Mouse (Mus musculus) kidney, postnatal 0 days (tissue): ENCODE results near the gene Fam19a1. TPM values are rescaled to one million over a fixed set of nuclear protein-coding genes. Genes with fewer than 3 reads are reported as not detected.

Experiments
- ATAC-seq: fragments of 200-750 bp; cut with Nextera tagmentation; replicated peaks from 2 replicates; pipeline ENCODE4 v1.8.0; 2017; ENCODE audit warnings: low read depth, moderate number of reproducible peaks, moderate TSS enrichment, moderate library complexity; ENCODE audit not compliant: low FRiP score
- DNase-seq: peaks from one replicate; pipeline ENCODE4 v3.0.0-alpha.2; 2016; ENCODE audit warnings: low spot score
- H3K27ac ChIP-seq: fragments of 300-500 bp; sonication (generic); 2 replicates; pipeline ENCODE4 v1.5.1; 2014; ENCODE audit warnings: mild to moderate bottlenecking
- H3K27me3 ChIP-seq: fragments of 300-500 bp; sonication (generic); 2 replicates; pipeline ENCODE4 v1.6.1; 2014; ENCODE audit warnings: low read length, mixed read lengths; ENCODE audit not compliant: insufficient read depth
- H3K36me3 ChIP-seq: fragments of 300-500 bp; sonication (generic); 2 replicates; pipeline ENCODE4 v1.6.1; 2014; ENCODE audit warnings: low read length, mixed read lengths; ENCODE audit not compliant: insufficient read depth
- H3K4me1 ChIP-seq: fragments of 300-500 bp; sonication (generic); replicated peaks from 2 replicates; pipeline ENCODE4 v1.6.1; 2014; ENCODE audit warnings: antibody characterized with exemption, low read length, mixed read lengths; ENCODE audit not compliant: insufficient read depth
- H3K4me2 ChIP-seq: fragments of 300-500 bp; sonication (generic); 2 replicates; pipeline ENCODE4 v1.6.1; 2014; ENCODE audit warnings: mild to moderate bottlenecking, low read length, moderate library complexity, mixed read lengths
- H3K4me3 ChIP-seq: fragments of 300-500 bp; sonication (generic); replicated peaks from 2 replicates; pipeline ENCODE4 v1.5.1; 2014; ENCODE audit warnings: low read depth, low read length
- H3K9ac ChIP-seq: fragments of 300-500 bp; sonication (generic); 2 replicates; pipeline ENCODE4 v1.6.1; 2014; ENCODE audit warnings: low read depth, low read length
- H3K9me3 ChIP-seq: fragments of 300-500 bp; sonication (generic); replicated peaks from 2 replicates; pipeline ENCODE4 v1.6.1; 2016; ENCODE audit warnings: low read length, inconsistent platforms, mixed read lengths
- CTCF ChIP-seq: IDR thresholded peaks from 2 replicates; pipeline ENCODE4 v1.5.1; 2016; ENCODE audit warnings: antibody characterized with exemption, low read depth, mild to moderate bottlenecking, moderate library complexity
- WGBS: fragments of 180-500 bp; shearing (Covaris S2); extraction: QIAGEN DNeasy Blood & Tissue Kit; methylation state at CpG from one replicate; pipeline ENCODE4 v1.1.7; 2014; 5-methylcytosine and 5-hydroxymethylcytosine counted together
- polyA plus RNA-seq: library from polyadenylated mRNA; unstranded; fragments of >200 nt; fragmentation: Nextera tagmentation; extraction: Ambion mirVana; gene quantifications from 2 replicates; pipeline ENCODE4 v1.2.1, GENCODE M21; 2015

Fam19a1 gene
- polyA plus RNA-seq, 1 experiment from 2014 or later = 3.8 TPM

GRCm38 (mm10) chr6:96437814-96438213 is 324.9 kb downstream of the Fam19a1 start:
- Histone ChIP-seq H3K36me3 (no peaks in the 10 kb centered on the region), H3K9me3 (no peaks in the 10 kb centered on the region), H3K4me2 (no peak overlapping the region), H3K27ac (no peak overlapping the region), H3K4me3 (no peak overlapping the region), H3K27me3 (no peaks in the 10 kb centered on the region), H3K9ac (no peak overlapping the region), H3K4me1 (peaks cover 3% of the 10 kb centered on the region; the same call in 1 of the 2 replicates)
- TF ChIP-seq CTCF = no peak
- ATAC-seq (no peak), DNase-seq (peak; percentile 32)
- 33% methylated on average over 3 of the region's 3 CpGs for WGBS

GRCm38 (mm10) chr6:96439419-96439818 is 326.5 kb downstream of the Fam19a1 start:
- TF ChIP-seq CTCF = no peak
- 51% methylated on average over 2 of the region's 2 CpGs for whole genome bisulfite sequencing
- Histone ChIP-seq H3K4me3 (no peak overlapping the region), H3K27ac (no peak overlapping the region), H3K36me3 (no peaks in the 10 kb centered on the region), H3K4me1 (peaks cover 3% of the 10 kb centered on the region; the same call in 1 of the 2 replicates), H3K9ac (no peak overlapping the region), H3K27me3 (no peaks in the 10 kb centered on the region), H3K9me3 (no peaks in the 10 kb centered on the region), H3K4me2 (no peak overlapping the region)
- ATAC-seq (no peak), DNase-seq (peak; percentile 22)

- H3K4me1 ChIP-seq = peaks cover 3% of the 10 kb centered on the region; the same call in 1 of the 2 replicates
- H3K27ac ChIP-seq = no peak overlapping the region
- H3K4me3 ChIP-seq = no peak overlapping the region
- H3K27me3 ChIP-seq = no peaks in the 10 kb centered on the region
- WGBS = 90% methylated on average over 3 of the region's 3 CpGs
- no peak for TF ChIP-seq CTCF
- ATAC-seq = no peak
- H3K9ac ChIP-seq = no peak overlapping the region
- no peaks in the 10 kb centered on the region for H3K9me3 ChIP-seq
- H3K4me2 ChIP-seq = no peak overlapping the region
- no peak for DNase-seq
- no peaks in the 10 kb centered on the region for H3K36me3 ChIP-seq
Measured at GRCm38 (mm10) chr6:96441971-96442370, 329.0 kb downstream of the Fam19a1 start.

GRCm38 (mm10) chr6:96447466-96447865 is 334.5 kb downstream of the Fam19a1 start:
- Histone ChIP-seq H3K4me3 (no peak overlapping the region), H3K9ac (no peak overlapping the region), H3K4me1 (no peaks in the 10 kb centered on the region), H3K4me2 (no peak overlapping the region), H3K36me3 (no peaks in the 10 kb centered on the region), H3K9me3 (no peaks in the 10 kb centered on the region), H3K27ac (no peak overlapping the region), H3K27me3 (no peaks in the 10 kb centered on the region)
- ATAC-seq (no peak), DNase-seq (no peak)
- no peak for TF ChIP-seq CTCF
- WGBS = 86% methylated on average over 4 of the region's 4 CpGs

- no peak overlapping the region for H3K4me3 ChIP-seq
- WGBS = 78% methylated on average over 1 of the region's 1 CpGs
- H3K4me2 ChIP-seq = no peak overlapping the region
- no peaks in the 10 kb centered on the region for H3K36me3 ChIP-seq
- H3K9me3 ChIP-seq = no peaks in the 10 kb centered on the region
- no peaks in the 10 kb centered on the region for H3K27me3 ChIP-seq
- DNase-seq (no peak), ATAC-seq (no peak)
- H3K4me1 ChIP-seq = no peaks in the 10 kb centered on the region
- no peak for TF ChIP-seq CTCF
- H3K9ac ChIP-seq = no peak overlapping the region
- H3K27ac ChIP-seq = no peak overlapping the region
Measured at GRCm38 (mm10) chr6:96456266-96456665, 343.3 kb downstream of the Fam19a1 start.

- H3K9me3 ChIP-seq = no peaks in the 10 kb centered on the region
- H3K36me3 ChIP-seq = no peaks in the 10 kb centered on the region
- H3K27ac ChIP-seq = no peak overlapping the region
- no peaks in the 10 kb centered on the region for H3K4me1 ChIP-seq
- ATAC-seq = no peak
- H3K4me2 ChIP-seq = no peak overlapping the region
- no peaks in the 10 kb centered on the region for H3K27me3 ChIP-seq
- H3K9ac ChIP-seq = no peak overlapping the region
- TF ChIP-seq CTCF = no peak
- peak; percentile 27 for DNase-seq
- no peak overlapping the region for H3K4me3 ChIP-seq
- 30% methylated on average over 6 of the region's 6 CpGs for WGBS
Measured at GRCm38 (mm10) chr6:96457590-96458259, 344.8 kb downstream of the Fam19a1 start.

GRCm38 (mm10) chr6:96459041-96459440 is 346.1 kb downstream of the Fam19a1 start:
- TF ChIP-seq CTCF = no peak
- no peak overlapping the region for H3K4me3 ChIP-seq
- no peaks in the 10 kb centered on the region for H3K27me3 ChIP-seq
- no peak overlapping the region for H3K9ac ChIP-seq
- H3K4me1 ChIP-seq = no peaks in the 10 kb centered on the region
- 75% methylated on average over 4 of the region's 4 CpGs for WGBS
- no peaks in the 10 kb centered on the region for H3K9me3 ChIP-seq
- no peak for DNase-seq
- H3K27ac ChIP-seq = no peak overlapping the region
- H3K4me2 ChIP-seq = no peak overlapping the region
- H3K36me3 ChIP-seq = no peaks in the 10 kb centered on the region
- ATAC-seq = no peak
